Mouse (Mus musculus) heart, adult 18-20 months (tissue): ENCODE results near the gene Bend5. TPM values are rescaled to one million over a fixed set of nuclear protein-coding genes. Genes with fewer than 3 reads are reported as not detected.
A peak's percentile ranks its signal among the peaks of the same experiment; 100 is the strongest.

Experiments used
- DNase-seq, 2 experiments: peaks; one replicate each; pipeline ENCODE4 v3.0.0; 2021 to 2022; ENCODE audit warnings: mixed read lengths in 1 of 2
- total RNA-seq, 2 experiments: library from RNA; stranded (reverse); gene quantifications; 2 replicates each; pipeline ENCODE4 v1.2.3; 2021

Bend5 gene
- total RNA-seq, 2 experiments from 2014 or later: 5.7 to 7.3 TPM

DNA sequence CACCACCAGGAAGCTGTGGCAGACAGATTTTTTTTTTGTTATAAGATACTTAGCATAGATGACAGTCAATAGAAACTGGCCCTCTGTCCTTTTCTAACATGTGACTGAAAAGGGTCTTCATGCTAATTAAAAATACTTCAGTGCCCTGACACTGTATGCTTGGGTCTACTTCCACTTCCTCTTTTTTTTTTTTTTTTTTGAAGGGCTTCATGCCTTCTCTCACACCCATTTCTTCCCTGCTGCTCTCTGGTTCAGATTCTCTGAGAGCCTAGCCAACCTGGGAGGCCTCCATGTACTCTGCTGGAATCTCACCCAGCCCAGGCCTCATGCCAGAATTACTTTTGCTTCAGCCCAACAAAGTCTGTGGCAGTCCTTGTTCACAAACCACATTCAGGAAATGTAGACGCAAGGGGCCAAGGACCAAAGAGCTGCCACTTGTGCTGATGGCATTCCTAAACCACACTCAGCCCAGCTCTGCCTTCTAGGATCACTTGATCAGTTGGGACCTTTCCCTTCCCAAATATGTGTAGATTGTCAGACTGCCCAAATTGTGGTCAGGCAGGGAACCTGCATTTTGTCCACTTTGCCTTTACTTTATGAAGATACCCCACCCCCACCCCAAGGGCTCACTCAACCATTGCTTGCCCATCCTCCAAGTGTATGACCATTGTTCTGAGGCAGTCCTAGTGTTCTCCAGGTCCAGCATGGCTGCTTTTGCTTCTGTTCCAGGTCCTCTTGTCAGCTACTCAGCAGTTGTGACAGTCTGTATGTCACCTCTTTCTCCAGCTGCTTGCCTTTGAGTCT, 27.8 kb downstream of the Bend5 start:
- peak; percentile 74 to 78 for DNase-seq

- no peak for DNase-seq
These were observed 29.3 kb downstream of the Bend5 start for GRCm38 (mm10) chr4:111443906-111444615.

- no peak for DNase-seq
These were observed 29.9 kb downstream of the Bend5 start for GRCm38 (mm10) chr4:111444616-111445160.

- no peak for DNase-seq
These were observed 33.1 kb downstream of the Bend5 start for GRCm38 (mm10) chr4:111447918-111448317.

GRCm38 (mm10) chr4:111448586-111448985, 33.8 kb downstream of the Bend5 start:
- DNase-seq: no peak

DNA sequence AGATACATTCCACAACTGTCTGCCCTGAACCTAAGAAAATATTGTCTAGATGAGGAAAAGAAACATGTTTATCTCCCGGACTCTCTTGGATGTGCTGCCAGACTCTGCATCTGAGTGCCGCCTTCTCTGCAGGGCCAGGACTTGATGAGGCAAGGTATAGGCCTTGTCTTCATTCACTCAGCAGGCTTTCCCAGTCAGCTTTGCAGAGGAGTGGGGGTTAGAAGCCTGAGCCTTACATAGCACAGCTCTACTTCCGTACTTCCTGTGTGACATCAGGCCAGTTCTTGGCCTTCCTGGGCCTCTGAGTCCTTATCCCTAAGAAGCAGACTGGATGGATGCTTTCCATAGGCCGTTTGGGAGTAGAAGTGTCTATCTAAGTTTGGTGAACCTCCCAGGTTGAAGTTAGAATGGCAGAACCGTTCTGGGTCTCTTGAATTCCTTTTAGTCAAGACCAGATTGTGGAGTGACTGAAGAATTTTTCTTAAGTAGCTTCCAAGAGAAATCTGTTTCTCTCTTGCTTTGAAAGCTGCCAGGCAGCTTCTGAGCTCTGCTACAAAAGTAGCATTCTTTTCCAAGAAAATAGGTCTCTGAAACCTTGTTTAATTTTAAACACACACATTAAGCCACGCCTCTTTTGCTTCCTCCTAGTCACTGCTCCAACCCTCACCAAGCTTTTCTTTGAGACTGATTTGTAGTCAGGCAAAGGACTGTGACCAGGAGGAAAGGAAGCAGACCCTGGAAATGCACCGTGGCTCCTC, 34.8 kb downstream of the Bend5 start:
- DNase-seq: no peak

- peak in 1 of 2 experiments; percentile 38 for DNase-seq
These were observed 36.6 kb downstream of the Bend5 start for GRCm38 (mm10) chr4:111451283-111451918.

DNA sequence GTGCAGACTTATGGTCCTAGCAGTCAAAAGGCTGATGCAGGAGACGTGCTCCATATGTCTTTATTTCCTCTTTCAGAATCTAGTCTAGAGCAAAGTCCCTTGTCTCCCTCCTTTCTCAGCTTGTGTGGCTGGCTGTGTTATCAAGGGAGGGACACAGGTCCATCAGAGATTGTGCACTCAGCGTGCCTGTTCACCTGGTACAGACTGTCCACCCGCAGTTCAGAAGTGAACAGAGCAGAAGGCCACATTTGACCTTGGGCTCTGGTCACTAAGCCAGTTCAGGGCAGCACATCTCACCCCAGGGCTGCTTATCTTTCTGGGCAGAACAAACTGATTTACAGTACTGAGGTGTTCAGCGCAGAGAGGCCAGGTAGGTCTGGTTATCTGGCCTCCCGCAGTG, 37.4 kb downstream of the Bend5 start:
- DNase-seq: no peak

- peak in 1 of 2 experiments; percentile 16 for DNase-seq
These were observed 38.5 kb downstream of the Bend5 start for GRCm38 (mm10) chr4:111453275-111453674.

DNA sequence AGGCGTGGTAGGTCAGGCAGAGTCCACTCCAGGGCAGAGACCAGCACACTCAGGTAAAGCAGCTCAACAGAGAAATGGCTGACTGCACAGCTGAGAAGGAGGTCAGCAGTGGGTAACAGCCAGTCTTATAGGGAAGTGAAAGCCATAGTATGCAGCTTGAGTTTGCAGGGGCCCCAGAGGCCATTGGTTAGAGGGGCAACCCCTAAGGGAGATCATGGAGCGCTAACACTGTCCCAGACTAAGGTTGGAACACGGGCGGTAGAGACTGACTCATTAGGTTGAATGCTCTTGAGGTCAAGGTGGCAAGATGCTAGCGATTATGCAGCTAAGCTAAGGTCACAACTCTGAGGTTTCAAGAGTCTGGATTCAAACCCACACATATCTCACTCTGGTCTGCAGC, 40.8 kb downstream of the Bend5 start:
- DNase-seq: no peak

DNA sequence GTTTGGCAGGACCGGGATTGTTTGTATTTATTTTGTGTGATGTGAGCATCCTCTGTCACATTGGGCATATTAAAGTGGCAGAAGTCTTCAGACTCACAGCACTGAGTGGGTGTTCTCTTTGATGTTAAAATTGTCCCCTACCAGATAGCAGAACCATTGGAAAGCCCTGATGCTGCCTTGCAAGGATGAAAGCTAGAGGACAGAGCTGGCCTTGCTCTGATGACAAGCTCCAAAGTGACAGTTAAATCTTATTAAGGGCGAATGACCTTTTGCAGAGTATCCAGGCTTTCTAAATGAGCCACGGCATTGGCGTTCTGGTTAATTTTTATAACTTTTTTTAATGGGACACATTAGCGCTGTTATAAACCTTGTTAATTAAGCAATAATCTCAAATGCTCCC, 42.8 kb downstream of the Bend5 start:
- no peak for DNase-seq

GRCm38 (mm10) chr4:111467293-111467773, 52.5 kb downstream of the Bend5 start:
- DNase-seq: no peak

GRCm38 (mm10) chr4:111467796-111468195, 53.0 kb downstream of the Bend5 start:
- DNase-seq: no peak

- DNase-seq: no peak
These were observed 55.0 kb downstream of the Bend5 start for GRCm38 (mm10) chr4:111469847-111470246.

- DNase-seq: no peak
These were observed 56.9 kb downstream of the Bend5 start for GRCm38 (mm10) chr4:111471726-111472125.

- no peak for DNase-seq
These were observed 57.7 kb downstream of the Bend5 start for GRCm38 (mm10) chr4:111472511-111472910.

- DNase-seq: no peak
These were observed 58.2 kb downstream of the Bend5 start for GRCm38 (mm10) chr4:111473014-111473413.

DNA sequence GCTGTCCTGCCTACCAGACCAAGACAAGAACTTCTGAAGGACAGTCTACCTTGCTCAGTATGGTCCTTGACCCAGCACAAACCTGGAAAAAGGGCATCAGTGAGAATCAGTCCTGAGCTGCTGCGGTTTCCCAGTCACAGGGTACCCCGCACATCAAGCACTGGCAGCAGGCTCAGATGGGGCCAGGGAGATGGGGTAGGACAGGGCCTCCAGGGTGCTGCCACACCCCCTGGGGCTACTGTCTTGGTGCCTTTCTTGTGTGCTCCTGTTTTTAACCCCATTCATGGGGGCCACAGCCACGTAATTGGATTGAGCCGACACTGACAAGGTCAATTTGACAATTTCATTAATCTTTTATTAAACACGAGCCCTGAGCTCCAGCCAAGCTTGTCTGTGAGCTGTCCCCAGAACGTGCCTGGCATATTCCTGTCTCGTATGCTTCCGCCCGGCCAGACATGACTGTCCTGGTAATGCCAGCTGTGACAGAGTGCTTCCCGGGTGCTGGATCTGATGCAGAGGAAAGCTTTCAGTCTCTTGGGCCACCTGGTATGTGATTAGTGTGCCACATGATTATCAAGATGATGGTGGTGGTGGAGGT, 60.7 kb downstream of the Bend5 start:
- no peak for DNase-seq

DNA sequence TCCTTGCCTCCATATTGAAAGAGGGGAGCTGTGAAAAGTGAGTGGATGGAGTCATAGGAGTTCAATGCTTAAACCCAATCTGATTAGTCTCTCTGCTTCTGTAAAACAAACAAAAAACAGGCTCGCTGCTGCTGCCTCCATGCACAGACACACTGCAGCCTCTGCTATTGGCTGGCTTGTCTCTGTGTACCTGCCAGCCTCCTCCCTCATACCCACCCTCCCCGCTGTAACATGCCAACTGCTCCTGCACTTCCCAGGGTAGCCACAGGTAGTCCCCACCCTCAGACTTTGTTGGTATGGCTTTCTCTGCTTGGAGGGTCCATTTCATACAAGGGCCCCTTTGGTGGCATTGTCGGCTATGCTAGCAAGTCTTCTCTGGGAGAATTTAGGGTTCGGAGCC, 62.7 kb downstream of the Bend5 start:
- no peak for DNase-seq

GRCm38 (mm10) chr4:111483499-111483898, 68.7 kb downstream of the Bend5 start:
- DNase-seq: no peak

GRCm38 (mm10) chr4:111485189-111485588, 70.4 kb downstream of the Bend5 start:
- DNase-seq: peak; percentile 46 to 69
